Mouse (Mus musculus): ENCODE measurements around the gene B4galnt2.

- no peak for TF ChIP-seq CTCF (IDR thresholded peaks at IDR 0.05; ENCODE audit: extremely low read depth, insufficient read depth, low read length)
- TF ChIP-seq POLR2A (IDR thresholded peaks at IDR 0.05; ENCODE audit: extremely low read depth, insufficient read depth, low read length): no peak
These were observed 11.3 kb upstream of the B4galnt2 start for GRCm38 (mm10) chr11:95925976-95926375.

All from cortical plate, adult 2 months (tissue).